Mouse (Mus musculus): ENCODE results near the gene Sumo2. TPM values are rescaled to one million over a fixed set of nuclear protein-coding genes. Genes with fewer than 3 reads are reported as not detected.
"Not testable (repeated sequence)": the region's sequence is repeated elsewhere in the genome, so short reads cannot be mapped to it uniquely, and the experiment has no call there.

Sumo2 gene
- total RNA-seq (2021): 100 to 1,000 TPM; 217 to 251 TPM

DNA sequence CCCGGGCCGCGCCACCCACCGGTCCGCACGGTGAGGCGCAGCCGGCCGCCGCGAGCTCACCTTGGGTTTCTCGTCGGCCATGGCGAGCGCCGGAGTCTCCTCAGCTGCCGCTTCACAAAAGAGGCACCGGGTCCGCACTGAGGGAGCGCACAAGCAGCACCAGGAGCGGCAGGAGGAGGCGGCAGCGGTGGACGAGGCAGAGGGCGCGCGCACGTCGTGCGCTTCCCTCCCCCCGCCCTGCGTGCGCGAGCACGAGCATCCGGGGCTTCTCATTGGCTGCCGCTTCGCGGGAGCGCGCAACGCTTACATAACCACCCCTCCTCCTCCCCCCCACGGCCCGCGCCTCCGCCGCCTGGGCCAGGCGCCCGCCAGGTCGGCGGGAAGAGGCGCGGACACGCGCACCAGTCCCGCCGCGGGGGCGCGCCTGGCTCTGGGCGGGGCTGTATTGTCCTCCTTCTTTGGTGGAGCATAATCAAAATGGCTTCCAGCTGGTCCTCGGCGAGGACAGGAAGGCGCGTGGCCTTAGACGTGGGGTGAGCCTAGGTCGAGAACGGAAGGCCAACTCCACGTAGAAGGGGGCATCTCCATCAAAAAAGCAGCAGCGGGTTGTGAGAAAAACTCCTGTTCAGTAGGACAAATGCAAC lies at the start of gene Sumo2:
Sumo2 (minus strand) TSS at position 239 of the 644 bp plus-strand sequence.
- intact Hi-C loops (cut with DNase I): loop anchor here (5.0 kb wide), 1 partner anchor 66 kb away; the partner anchor contains the start of genes Gga3 and Mrps7
- peak; percentile 99 for DNase-seq

DNA sequence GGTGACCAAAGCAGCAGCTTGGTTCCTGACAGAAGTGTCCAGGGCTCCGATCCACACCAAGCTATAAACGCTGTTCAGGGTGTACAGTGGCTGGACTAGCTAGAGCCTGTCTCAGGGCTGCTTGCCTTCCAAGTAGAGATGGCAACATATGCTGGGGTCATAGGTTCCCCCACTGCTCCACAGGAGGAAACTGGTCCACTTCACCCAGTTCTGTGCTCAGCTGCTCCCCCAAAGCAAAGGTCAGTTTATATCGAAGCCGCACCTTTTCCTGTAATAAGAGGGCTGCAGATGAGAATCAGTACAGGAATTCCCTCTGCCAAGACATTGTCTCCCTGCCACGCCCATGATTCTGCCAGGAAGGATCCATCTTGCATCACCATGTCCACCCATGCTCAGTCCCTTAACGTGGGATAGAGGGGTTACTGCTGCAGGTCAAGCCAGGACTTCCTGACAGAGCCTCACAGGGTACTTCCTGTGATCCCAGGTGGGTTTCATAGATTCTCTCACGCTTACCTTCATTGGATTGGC lies 49.6 kb upstream of the Sumo2 start:
- intact Hi-C loops (cut with DNase I): no loop called here
- no peak for DNase-seq

DNA sequence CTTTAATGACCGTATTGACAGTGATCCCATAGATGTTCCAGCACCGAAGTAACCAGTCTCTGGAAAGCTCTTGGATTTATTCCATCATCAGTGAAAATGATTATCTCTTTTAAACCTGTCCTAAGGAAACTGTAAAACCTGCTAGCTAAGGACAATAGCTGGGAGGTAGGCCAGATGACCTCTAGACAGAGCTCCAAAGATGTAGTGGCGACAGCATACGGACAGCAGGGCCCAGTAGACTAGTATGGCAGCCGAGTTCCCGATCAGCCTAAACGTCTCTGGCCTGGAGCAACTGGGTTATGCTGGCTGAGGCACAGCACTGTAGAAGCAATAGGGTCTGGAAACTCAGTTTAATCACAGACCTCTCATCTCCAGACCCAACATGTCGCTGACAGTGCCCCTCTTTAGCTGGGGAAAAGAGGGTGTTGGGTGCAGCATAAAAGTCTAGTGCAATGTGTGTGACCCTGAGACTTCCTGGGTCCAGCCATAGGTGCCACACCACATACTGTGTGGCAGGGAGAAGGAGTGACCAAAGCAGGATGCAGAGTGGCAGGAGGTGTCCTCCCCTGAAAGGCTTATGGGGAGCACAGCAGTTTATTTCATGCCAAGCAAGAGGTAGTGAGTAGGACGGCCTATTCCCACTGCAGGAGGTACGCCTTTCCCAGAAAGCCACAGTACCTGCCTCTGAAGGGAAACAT lies 48.4 kb upstream of the Sumo2 start:
- DNase-seq: no peak
- intact Hi-C loops (cut with DNase I): no loop called here

DNA sequence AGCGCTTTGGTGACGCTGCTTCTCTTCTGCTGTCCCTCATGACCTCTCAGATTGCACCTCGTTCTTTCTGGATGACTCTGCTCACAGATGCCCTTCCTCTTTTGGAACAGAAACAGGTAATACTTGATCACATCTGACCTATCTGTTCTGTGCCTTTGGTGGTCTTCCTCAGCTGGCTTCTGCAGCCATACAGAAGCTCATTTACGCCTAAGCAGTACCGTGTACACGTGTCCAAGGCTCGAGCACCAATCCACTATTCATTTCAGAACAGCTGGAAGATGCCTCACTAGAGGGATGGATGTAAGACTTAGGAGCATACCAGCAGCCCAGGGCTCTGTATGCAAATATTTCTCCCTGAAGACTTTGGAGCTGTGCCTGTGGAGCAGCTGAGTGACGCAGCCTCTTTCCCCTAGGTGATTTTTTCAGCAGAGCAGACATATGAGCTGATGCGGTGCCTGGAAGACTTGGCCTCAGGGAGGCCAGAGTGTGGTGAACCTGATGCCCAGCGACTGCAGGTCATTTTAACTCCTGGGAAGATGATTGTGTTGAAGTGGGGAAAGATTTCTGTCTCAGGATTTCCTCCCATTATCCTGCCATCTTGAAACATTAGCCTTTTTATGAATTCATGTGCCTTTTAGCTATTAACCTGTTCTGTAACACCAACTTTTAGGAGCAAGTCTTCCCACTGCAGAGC lies 47.0 kb upstream of the Sumo2 start:
- intact Hi-C loops (cut with DNase I): no loop called here
- DNase-seq: no peak

DNA sequence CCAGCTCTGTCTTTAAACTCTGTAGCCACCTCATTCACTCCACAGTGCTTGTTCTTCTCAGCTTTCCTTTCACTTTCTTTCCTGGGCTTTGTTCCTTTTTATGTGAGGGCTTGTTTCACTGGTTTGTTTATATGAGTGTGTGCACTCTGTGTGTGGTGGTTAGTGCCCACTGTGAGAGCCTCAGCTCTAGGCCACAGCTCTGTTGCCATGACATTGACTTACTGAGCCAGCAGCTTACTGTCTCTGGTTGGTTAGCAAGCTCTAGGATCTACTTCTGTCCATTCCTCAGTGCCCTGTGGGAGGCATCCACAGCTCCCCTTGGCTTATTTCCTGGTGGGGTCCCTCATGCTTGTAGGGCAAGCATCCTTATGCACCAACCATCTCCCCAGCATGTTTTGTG lies 43.0 kb upstream of the Sumo2 start:
- intact Hi-C loops (cut with DNase I): no loop called here
- no peak for DNase-seq

DNA sequence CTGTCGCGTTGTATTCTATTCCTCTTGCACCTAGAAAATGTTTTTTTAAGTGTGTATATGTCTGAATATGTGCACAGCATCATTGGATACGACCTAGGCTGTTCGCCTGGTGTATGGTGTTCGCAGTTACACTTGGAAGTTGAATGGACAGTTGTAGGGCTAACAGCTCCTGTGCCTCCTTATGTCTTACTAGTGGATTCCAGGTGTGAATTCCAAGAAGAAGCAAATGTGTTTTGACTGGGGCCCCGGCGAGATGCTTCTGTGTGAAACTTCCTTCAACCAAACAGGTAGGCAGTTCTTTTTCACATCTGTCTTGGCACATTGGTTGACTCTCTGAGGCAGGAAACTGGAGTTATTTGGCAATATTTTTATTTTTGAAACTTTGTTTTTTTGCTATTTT lies 28.9 kb upstream of the Sumo2 start:
- intact Hi-C loops (cut with DNase I): no loop called here
- no peak for DNase-seq

DNA sequence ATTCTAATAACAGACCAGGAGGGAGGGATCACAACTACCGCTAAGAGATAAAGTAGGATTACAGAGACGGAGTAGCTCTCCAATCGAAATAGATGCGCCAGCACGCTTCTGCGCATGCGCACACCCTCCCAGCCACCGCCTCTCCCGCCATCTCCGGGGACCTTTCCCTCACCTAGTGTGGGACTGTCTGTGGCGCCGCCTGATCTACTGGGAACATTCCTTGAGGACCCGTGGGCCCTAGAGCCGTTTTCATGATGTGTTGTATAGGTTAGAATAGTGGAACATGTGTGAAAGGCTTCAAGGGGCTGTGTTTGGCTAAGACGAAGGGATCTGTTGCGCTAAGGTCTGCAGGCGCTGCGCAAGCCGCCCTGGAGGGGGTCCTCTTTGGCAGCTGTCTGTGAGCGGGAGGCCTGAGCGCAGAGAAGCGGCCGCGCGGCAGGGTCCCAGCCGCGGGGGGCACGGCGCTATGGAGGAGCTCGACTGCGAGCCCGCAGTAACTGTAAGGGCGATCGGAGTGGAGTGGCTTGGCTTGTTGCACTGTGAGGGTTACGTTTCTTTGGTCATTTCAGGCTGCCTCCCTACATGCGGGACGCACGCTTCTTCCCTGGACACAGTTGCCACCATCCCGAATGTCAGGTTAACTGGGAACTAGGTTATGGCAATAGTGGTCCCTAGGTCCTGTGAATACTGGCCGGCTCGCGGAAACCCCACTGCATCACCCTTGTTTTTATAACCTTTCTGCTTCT lies 28.2 kb upstream of the Sumo2 start, which contains the start of gene Nup85:
Nup85 (plus strand) TSS at position 371 of the 746 bp plus-strand sequence.
- intact Hi-C loops (cut with DNase I): no loop called here
- DNase-seq: peak; percentile 97 to 98

DNA sequence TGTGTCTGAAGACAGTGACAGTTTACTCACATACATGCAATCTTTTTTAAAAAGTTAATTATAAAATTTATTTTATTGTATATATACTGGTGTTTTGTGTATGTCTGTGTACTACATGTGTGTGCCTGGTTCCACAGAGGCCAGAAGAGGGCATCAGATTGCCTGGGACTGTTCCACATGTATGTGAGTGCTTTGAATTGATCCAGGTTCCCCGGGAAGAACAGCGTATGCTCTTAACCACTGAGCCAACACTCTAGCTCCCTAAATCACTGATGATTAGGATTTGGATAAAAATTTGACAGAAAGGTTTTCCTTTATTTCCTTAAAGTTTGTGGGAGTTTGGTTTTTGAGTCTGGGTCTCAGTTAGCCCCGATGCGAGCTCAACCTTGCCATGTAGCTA lies 27.3 kb upstream of the Sumo2 start:
- intact Hi-C loops (cut with DNase I): no loop called here
- DNase-seq: no peak

DNA sequence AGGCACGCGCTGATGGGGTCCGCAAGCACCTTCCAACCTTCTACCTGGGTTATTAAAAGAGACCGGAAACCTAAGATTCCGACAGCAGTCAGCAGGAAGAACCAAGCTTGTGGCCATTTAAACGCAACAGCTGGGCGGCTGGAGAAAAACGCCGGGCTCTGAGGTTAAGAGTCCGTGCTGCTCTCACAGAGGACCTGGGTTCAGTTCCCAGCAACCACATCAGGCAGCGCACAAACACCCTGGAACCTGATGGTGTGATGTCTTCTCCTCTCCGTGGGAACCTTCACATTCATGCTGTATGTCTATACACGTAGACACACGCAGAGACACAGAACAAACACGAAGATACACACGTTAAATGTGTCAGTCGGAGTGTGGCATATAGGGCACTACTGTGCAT lies 19.6 kb upstream of the Sumo2 start:
- DNase-seq: no peak
- intact Hi-C loops (cut with DNase I): no loop called here

DNA sequence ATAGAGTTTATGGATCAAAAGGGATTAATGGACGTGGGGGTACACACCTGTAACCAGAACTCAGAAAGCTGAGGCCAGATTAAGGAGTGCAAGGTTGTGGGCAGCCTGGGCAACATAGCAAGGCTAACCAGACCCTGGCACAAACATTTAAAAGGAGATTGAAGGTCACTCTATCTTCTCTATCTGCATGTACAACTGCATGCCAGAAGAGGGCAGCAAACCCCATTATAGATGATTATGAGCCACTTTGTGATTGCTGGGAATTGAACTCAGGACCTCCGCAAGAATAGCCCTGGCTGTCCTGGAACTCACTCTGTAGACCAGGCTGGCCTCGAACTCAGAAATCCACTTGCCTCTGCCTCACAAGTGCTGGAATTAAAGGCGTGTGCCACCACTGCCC lies 16.7 kb upstream of the Sumo2 start:
- DNase-seq: no peak
- intact Hi-C loops (cut with DNase I): no loop called here

DNA sequence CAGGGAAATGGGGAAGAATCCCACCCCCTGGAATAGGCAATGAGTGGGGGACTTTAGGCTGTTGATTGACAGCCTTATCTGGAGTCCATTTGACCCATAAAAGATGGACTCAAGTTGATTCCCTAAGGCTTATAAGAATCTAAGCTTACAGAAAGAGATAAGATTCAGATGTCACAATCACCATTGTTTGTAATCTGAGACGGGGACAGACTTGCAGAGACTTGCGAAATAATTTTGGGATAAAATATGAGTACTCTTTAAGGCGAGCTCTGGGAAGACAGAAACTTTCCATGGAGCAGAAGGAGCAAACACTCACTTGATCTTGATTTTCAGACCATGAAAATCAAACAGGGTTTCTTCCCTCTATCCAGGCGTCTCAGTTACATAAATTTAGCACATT lies 7.5 kb upstream of the Sumo2 start:
- intact Hi-C loops (cut with DNase I): no loop called here
- DNase-seq: no peak

DNA sequence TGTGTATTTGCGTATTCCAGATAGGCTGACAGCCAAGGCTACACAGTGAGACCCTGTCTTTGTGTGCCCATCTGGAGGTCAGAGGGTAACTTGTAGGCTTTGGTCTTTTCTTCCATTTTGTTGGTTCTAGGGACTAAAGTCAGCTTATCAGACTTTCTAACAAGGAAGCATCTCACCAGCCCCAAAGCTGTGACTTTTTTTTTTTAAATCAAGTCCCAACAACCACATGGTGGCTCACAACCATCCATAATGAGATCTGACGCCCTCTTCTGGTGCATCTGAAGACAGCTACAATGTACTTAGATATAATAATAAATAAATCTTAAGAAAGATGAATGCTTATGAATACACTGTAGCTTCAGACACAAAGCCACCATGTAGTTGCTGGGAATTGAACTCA lies 2.0 kb upstream of the Sumo2 start:
- intact Hi-C loops (cut with DNase I): loop anchor here (1.0 to 5.0 kb wide), 2 partner anchors 55 to 64 kb away; partner anchors contain the start of genes Gga3 and Mrps7
- DNase-seq: no peak

DNA sequence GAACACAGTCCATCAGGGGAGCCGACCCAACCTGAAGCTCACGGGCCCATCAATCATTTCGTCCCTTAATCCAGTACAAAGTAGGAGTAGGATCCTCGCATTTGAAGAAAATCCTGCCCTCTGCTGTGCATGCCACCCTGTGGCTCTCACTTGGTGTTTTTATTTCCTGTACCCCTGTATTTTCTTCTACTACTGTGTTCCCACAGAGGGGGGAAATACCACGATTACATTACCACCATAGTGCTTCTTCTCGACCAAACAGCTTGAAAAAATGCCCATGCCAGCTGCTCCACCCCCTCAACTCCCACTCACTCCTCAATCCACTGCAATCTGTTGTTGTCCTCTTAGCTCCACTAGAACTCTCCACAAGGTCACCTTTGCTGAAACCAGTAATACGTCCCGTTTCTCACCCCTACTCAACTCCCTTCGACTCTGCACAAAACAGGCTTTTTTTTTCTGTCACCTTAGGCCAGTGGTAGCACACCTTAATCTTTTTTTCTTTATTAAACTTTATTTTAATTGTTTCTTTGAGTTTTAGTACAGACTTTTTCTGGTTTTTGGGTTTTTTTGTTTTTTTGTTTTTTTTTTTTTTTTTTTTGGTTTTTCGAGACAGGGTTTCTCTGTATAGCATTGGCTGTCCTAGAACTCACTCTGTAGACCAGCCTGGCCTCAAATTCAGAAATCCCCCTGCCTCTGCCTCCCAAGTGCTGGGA lies 936 bp upstream of the Sumo2 start:
- intact Hi-C loops (cut with DNase I): loop anchor here (5.0 kb wide), 1 partner anchor 65 kb away; the partner anchor contains the start of genes Gga3 and Mrps7
- no peak for DNase-seq

DNA sequence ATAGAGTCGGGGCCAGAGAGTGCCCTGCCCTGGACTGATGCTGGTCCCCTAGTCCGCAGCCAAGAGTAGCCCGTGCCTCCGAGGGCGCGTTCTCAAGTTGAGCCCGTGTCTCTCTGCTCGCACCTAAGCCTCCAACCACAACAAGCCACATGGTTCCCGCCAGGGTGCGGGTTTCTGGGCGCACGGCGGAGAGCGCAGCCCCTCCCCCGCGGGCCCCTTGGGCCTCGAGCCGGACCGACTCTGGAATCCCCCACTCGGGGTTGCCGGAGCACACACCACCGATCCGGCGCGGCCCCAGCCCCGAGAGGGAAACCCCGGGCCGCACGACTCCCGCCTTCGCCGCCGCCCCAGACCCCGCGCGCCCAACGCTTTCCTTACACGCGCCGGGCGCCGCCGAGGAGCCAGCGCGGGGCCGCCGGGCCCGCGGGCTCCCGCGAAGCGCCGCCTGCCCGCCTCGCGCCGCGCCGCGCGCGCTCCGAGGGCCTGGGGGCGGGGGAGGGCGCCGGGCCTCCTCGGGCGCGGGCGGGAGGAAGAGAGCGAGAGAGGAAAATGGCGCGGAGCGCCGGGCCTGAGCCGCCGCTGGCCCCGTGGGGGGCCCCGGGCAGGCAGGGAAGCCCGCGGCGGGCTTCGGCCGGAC lies 557 bp downstream of the Sumo2 start:
- intact Hi-C loops (cut with DNase I): loop anchor here (2.0 to 5.0 kb wide), 2 partner anchors 21 to 67 kb away; partner anchors contain the start of genes Gga3, Jpt1 and Mrps7
- DNase-seq: peak; percentile 77

DNA sequence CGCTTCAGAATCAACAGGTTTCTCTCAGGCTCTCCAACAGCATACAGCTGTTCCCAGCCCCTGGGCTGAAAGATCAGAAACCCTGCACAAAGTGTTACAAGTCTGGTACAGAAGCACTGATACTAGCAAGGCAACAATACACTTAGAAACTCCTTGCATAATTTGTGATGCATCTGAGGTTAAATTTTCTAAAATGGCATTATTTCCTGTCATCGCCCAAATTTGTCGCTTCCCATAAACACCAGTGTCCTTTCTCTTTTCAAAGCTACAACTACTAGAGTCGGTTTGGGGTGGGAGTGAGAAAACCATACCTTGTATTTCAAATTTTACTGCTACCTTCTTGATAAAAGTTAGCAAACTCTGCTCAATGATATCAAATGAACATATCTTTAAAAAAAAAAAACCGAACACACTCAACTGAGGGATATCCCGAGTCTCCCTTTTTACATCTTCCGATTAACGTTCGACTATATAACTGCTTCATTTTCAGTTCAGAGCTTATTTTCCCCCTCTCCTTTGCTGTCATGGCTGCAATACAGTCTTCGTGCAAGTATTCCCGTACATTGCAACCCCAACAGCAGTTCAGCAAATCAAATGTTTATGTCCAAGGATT lies 1.2 kb downstream of the Sumo2 start:
- no peak for DNase-seq
- intact Hi-C loops (cut with DNase I): loop anchor here (2.0 to 5.0 kb wide), 2 partner anchors 20 to 67 kb away; partner anchors contain the start of genes Gga3, Jpt1 and Mrps7

DNA sequence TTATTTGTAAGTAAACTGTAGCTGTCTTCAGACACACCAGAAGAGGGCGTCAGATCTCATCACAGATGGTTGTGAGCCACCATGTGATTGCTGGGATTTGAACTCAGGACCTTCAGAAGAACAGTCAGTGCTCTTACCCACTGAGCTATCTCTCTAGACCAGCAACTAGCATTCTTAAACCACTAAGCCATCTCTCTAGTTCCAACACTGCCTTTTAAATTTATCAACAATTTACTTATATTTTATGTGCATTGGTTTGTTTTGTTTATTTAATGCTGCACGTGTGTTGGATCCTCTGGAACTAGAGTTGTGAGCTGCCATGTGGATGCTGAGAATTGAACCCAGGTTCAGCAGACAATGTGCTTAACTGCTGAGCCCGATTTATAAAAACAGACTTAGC lies 9.6 kb downstream of the Sumo2 start:
- DNase-seq: not testable (repeated sequence)

DNA sequence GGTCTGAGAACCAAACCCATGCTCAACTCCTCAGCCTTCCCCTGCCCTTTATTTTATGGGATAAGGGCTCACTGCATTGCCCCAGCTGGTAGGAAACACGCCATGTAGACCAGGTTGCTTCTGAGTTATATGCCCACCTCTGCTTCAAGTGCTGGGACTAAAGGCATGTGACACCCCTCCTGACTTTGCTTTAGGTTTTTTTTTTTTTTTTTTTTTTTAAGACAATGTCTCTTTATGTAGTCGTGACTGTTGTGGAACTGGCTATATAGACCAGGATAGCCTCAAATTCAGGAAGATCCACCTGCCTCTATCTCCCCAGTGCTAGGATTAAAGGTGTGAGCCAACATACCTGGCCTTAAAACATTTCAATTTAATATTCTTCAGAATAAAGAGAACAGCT lies 13.4 kb downstream of the Sumo2 start:
- intact Hi-C loops (cut with DNase I): no loop called here
- no peak for DNase-seq

More for the DNA sequence above, 9.6 kb downstream of the Sumo2 start:
- intact Hi-C loops (cut with DNase I): not testable (repeated sequence)

DNA sequence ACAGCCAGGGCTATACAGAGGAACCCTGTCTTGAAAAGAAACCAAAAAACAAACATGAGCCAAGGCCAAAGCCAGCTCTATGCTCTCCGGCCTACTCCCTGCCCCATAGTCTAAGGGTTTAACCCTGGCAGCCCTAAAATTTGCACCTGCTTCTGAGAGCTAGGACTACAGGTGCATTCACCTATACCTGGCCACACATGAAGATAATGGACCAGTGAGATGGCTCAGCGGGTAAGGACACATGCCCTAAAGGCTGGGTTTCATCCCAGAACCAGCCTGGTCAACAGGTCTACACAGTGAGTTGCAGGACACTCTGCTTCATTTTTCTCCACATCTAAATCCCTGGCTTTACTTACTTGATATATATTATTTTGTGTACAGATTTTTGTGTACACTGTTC lies 13.8 kb downstream of the Sumo2 start:
- DNase-seq: no peak

DNA sequence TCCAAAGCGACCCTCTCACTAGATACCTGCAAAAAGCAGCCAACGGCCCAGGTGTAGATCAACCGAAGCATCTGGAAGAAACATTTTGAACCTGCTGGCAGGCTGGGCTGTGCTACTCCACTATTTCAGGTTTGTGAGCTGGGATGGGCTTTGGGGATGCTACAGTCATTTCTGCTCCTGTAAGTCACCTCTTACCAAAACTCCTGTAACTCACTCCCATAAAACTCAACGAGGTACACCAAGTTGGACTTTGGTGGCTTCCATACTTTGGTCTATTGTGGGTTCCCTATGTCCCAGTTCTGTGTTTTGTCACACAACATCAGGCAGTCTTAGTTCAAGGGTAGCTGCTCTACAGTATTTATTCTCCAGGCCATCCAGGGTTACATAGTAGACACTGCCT lies 15.0 kb downstream of the Sumo2 start:
- DNase-seq: no peak

More for the DNA sequence above, 13.8 kb downstream of the Sumo2 start:
- intact Hi-C loops (cut with DNase I): no loop called here

More for the DNA sequence above, 15.0 kb downstream of the Sumo2 start:
- intact Hi-C loops (cut with DNase I): no loop called here

Measured in heart, postnatal 10 days (tissue).